Mouse (Mus musculus) CH12.LX (cell line): ENCODE data around the gene Gjd2.

ENCODE experiments used
- BHLHE40 ChIP-seq: IDR thresholded peaks from 2 replicates; pipeline ENCODE4 v1.6.1; 2011; ENCODE audit warnings: mild to moderate bottlenecking, low read depth, low read length, improper control_type of control experiment
- CHD1 ChIP-seq: IDR thresholded peaks from 2 replicates; pipeline ENCODE4 v1.6.1; 2012; ENCODE audit warnings: low read depth, low read length, improper control_type of control experiment, inconsistent platforms
- CHD2 ChIP-seq: IDR thresholded peaks from 2 replicates; pipeline ENCODE4 v1.6.1; 2011; ENCODE audit warnings: low read length, improper control_type of control experiment
- CTCF ChIP-seq, 2 experiments: IDR thresholded peaks in 1 of 2; conservative IDR thresholded peaks in 1 of 2; 2 replicates each; pipeline ENCODE4 v1.5.1; 2011 to 2012; ENCODE audit warnings: low read depth in 2 of 2, low read length in 2 of 2, improper control_type of control experiment in 1 of 2, inconsistent platforms in 1 of 2, mild to moderate bottlenecking in 1 of 2, moderate library complexity in 1 of 2
- EP300 ChIP-seq: IDR thresholded peaks from 2 replicates; pipeline ENCODE4 v1.6.1; 2011; ENCODE audit warnings: low read length, improper control_type of control experiment
- GABPA ChIP-seq: IDR thresholded peaks from 2 replicates; pipeline ENCODE4 v1.6.1; 2012; ENCODE audit warnings: low read depth, low read length, improper control_type of control experiment, inconsistent platforms; ENCODE audit not compliant: insufficient replicate concordance
- HCFC1 ChIP-seq: IDR thresholded peaks from 2 replicates; pipeline ENCODE4 v1.6.1; 2012; ENCODE audit warnings: low read depth, mild to moderate bottlenecking, inconsistent platforms, low read length, improper control_type of control experiment
- MAX ChIP-seq: IDR thresholded peaks from 2 replicates; pipeline ENCODE4 v1.6.1; 2011; ENCODE audit warnings: low read length, improper control_type of control experiment
- MEF2A ChIP-seq: IDR thresholded peaks from 2 replicates; pipeline ENCODE4 v1.6.1; 2014; ENCODE audit warnings: low read depth, mild to moderate bottlenecking, inconsistent platforms, low read length, improper control_type of control experiment, borderline replicate concordance
- MXI1 ChIP-seq: IDR thresholded peaks from 2 replicates; pipeline ENCODE4 v1.6.1; 2011; ENCODE audit warnings: mild to moderate bottlenecking, low read depth, low read length, improper control_type of control experiment
- MYC ChIP-seq: IDR thresholded peaks from 2 replicates; pipeline ENCODE4 v1.6.1; 2011; ENCODE audit warnings: low read depth, mild to moderate bottlenecking, improper control_type of control experiment, low read length
- PAX5 ChIP-seq: IDR thresholded peaks from 2 replicates; pipeline ENCODE4 v1.6.1; 2012; ENCODE audit warnings: low read length, inconsistent platforms, mixed read lengths
- POLR2A ChIP-seq: IDR thresholded peaks from 2 replicates; pipeline ENCODE4 v1.6.1; 2011; ENCODE audit warnings: low read depth, mild to moderate bottlenecking, improper control_type of control experiment, low read length
- ZNF384 ChIP-seq: IDR thresholded peaks from 2 replicates; pipeline ENCODE4 v1.6.1; 2012; ENCODE audit warnings: low read depth, low read length, improper control_type of control experiment, inconsistent platforms

GRCm38 (mm10) chr2:114012749-114013211, 639 bp downstream of the Gjd2 start:
- TF ChIP-seq CTCF (conservative IDR thresholded peaks at IDR 0.05 in 1 of 2, IDR thresholded peaks at IDR 0.05 in 1 of 2; ENCODE audit: low read depth in 2 of 2, low read length in 2 of 2) (no peak), MYC (no peak), CHD2 (no peak), CHD1 (no peak), GABPA (no peak), BHLHE40 (no peak), MEF2A (no peak), MXI1 (no peak), MAX (no peak), POLR2A (no peak), ZNF384 (no peak), PAX5 (no peak), HCFC1 (no peak), EP300 (no peak)
